Mouse (Mus musculus): Measurements from ENCODE around the gene Dmac2. TPM values are rescaled to one million over a fixed set of nuclear protein-coding genes. Genes with fewer than 3 reads are reported as not detected.

The Dmac2 gene
- polyA plus RNA-seq, 1 experiment = 16.7 TPM

DNA sequence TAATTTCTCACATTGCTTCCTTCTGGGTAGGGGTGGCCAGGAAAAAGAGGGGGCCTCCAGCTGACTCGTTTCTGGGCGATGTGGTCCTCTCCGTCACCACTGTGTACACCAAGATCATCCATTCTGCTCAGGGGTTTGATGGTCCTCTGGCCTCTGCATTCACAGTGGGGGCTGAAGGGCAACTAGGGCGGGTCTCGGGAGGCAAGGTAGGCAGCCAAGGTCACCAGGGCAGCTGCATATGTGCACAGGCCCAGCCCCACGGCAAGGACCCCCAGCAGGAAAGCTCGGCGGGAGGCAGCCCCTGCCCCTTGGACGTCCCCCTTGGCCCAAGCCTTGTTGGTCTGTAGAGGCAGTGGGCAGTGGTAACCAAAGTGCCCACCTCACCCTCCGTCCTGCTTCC is 49.9 kb downstream of the Dmac2 start:
- Histone ChIP-seq H3K4me1 (ENCODE audit: control insufficient read depth, insufficient read depth, low read length) (no peaks in the 10 kb centered on the region), H3K4me3 (ENCODE audit: insufficient read depth, low read length) (no peak overlapping the region), H3K27ac (ENCODE audit: insufficient read depth, low read length) (no peak overlapping the region)
- TF ChIP-seq CTCF (IDR thresholded peaks at IDR 0.05; ENCODE audit: borderline replicate concordance, insufficient read depth, low read length) (no peak), POLR2A (IDR thresholded peaks at IDR 0.05; ENCODE audit: low read depth, low read length) (no peak)

DNA sequence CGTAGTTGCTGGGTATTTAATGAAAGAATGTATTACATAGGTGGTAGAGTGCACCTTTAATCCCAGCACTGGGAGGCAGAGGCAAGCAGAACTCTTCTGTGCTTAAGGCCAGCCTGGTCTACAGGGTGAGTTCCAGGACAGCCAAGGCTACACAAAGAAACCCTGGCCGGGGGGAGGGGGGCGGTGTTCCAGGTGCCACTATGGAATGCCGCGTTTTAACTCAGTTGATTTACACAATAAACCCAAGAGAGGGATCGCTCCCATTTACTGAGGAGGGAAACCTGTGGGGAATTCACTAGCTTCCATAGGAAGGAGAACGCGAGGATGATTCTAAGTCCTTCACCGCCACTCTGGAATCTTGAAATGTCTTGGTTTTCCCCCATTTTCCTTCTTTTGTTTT is 50.4 kb downstream of the Dmac2 start:
- Histone ChIP-seq H3K4me1 (ENCODE audit: control insufficient read depth, insufficient read depth, low read length) (no peaks in the 10 kb centered on the region), H3K4me3 (ENCODE audit: insufficient read depth, low read length) (no peak overlapping the region), H3K27ac (ENCODE audit: insufficient read depth, low read length) (no peak overlapping the region)
- TF ChIP-seq POLR2A (IDR thresholded peaks at IDR 0.05; ENCODE audit: low read depth, low read length) = no peak
- TF ChIP-seq CTCF (IDR thresholded peaks at IDR 0.05; ENCODE audit: borderline replicate concordance, insufficient read depth, low read length) = no peak

DNA sequence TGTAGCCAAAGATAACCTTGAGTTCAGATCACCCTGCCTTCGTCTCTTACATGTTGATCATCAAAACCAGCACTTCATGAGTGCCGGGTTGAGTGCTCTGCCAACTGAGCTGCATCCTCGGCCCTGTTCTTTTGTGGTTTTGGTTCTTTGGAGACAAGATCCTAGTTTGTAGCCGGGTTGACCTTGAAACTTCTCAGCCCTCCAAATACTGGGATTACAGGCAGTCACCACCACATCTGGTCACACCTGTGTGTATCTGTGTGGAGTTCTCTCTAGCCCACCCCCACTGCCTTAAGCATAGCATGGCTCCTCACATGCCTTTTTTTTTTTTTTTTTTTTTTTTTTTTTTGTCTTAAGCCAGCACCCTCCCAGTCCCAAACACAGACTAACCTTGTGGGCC is 50.9 kb downstream of the Dmac2 start:
- no peaks in the 10 kb centered on the region for H3K4me1 ChIP-seq (ENCODE audit: control insufficient read depth, insufficient read depth, low read length)
- TF ChIP-seq POLR2A (IDR thresholded peaks at IDR 0.05; ENCODE audit: low read depth, low read length) = no peak
- no peak for TF ChIP-seq CTCF (IDR thresholded peaks at IDR 0.05; ENCODE audit: borderline replicate concordance, insufficient read depth, low read length)

DNA sequence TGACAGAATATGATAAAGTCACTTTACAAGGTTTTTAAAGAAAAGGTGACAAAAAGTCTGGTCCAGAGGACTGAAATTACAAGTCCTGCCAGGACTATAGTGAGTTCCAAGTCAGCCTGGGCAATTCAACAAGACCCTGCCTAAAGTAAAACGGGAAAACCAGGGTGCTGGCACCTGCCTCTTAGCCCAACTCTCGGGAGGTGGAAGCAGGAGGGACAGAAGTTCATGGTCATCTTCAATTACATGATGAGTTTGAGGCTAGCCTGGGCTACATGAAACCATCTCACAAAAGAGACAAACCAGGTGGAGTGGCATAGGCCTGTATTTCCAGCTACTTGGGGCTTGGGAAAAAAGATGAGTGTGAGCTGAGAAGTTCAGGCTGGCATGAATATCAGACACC is 52.5 kb downstream of the Dmac2 start:
- Histone ChIP-seq H3K4me1 (ENCODE audit: control insufficient read depth, insufficient read depth, low read length) (no peaks in the 10 kb centered on the region), H3K4me3 (ENCODE audit: insufficient read depth, low read length) (no peak overlapping the region), H3K27ac (ENCODE audit: insufficient read depth, low read length) (no peak overlapping the region)
- TF ChIP-seq POLR2A (IDR thresholded peaks at IDR 0.05; ENCODE audit: low read depth, low read length) (no peak), CTCF (IDR thresholded peaks at IDR 0.05; ENCODE audit: borderline replicate concordance, insufficient read depth, low read length) (no peak)

More for the DNA sequence above, 50.9 kb downstream of the Dmac2 start:
- H3K27ac ChIP-seq (ENCODE audit: insufficient read depth, low read length) = no peak overlapping the region
- H3K4me3 ChIP-seq (ENCODE audit: insufficient read depth, low read length) = no peak overlapping the region

DNA sequence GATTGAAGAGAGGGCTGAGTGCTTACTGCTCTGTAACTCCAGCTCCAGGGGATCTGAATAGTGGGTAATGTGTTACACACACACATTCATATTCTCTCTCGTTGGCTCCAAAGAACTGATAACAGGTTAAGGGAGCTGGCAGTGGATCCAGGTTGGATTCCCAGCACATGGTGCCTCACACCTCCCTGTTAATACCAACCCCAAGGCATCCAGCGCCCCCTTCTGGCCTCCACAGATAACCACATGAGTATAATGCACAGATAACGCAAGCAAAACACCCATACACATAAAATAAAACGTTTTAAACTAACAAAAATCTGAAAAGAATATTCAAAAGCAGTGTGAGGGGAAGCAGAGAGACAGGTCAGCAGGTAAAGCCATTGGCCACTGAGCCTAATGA is 53.2 kb downstream of the Dmac2 start:
- no peaks in the 10 kb centered on the region for H3K4me1 ChIP-seq (ENCODE audit: control insufficient read depth, insufficient read depth, low read length)
- TF ChIP-seq POLR2A (IDR thresholded peaks at IDR 0.05; ENCODE audit: low read depth, low read length) (no peak), CTCF (IDR thresholded peaks at IDR 0.05; ENCODE audit: borderline replicate concordance, insufficient read depth, low read length) (no peak)
- no peak overlapping the region for H3K4me3 ChIP-seq (ENCODE audit: insufficient read depth, low read length)
- H3K27ac ChIP-seq (ENCODE audit: insufficient read depth, low read length) = no peak overlapping the region

DNA sequence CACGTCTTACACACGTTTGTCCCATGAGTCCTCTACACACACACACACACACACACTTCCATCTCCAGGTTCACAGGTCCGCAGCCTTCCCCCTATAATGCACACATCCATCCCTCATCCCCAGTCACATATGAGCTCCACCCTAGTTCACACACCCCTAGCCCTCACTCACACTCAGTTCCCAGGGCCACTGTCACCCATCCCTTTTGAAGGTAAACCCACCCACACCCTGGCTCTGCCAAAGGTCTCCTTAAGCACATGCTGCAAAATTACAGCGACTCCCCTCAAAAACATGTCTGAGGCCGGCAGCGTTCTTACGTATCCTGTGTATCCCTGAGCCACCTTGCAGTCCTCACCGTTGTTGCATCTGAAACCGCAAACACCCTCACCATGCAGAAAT is 55.1 kb downstream of the Dmac2 start:
- no peak overlapping the region for H3K4me3 ChIP-seq (ENCODE audit: insufficient read depth, low read length)

DNA sequence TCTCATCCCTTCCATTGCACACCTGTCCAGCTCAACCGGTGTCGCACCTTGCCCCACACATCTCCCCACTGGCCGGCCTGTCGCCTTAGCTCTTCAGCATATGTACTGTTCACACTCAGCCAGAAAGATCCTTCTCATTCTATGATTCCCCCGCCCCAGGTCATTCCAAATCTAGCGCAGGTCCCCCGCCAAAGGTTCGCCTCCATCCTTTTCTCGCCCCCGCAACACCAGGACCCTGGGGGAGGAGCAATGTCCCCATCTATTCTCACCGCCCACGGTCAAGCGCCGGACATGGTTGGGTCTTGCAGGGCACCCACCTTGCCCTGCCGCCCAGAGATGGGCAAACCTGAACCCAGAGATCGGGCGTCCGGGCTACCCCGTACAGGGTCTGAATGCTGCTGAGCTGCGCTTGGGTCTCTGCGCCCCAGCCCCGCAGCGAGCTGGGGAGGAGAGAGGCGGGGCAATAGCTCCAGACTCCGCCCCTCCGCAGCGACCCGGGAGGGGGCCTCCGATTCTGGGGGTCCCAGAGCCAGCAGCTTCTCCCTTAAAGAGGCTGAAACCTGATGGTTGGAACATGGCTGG is 55.6 kb downstream of the Dmac2 start, which contains the start of gene Tmem91:
TSS of gene Tmem91 (minus strand) at position 448 of the 582 bp plus-strand sequence.
- peak within 1 kb of the TSS; percentile 21; the same call in 1 of the 2 replicates for H3K4me3 ChIP-seq (ENCODE audit: insufficient read depth, low read length)
- TF ChIP-seq POLR2A (IDR thresholded peaks at IDR 0.05; ENCODE audit: low read depth, low read length) (no peak), CTCF (IDR thresholded peaks at IDR 0.05; ENCODE audit: borderline replicate concordance, insufficient read depth, low read length) (no peak)
- no peak within 1 kb of the TSS for H3K27ac ChIP-seq (ENCODE audit: insufficient read depth, low read length)
- H3K4me1 ChIP-seq (ENCODE audit: control insufficient read depth, insufficient read depth, low read length) = no peaks in the 10 kb centered on the region

More for the DNA sequence above, 55.1 kb downstream of the Dmac2 start:
- Histone ChIP-seq H3K4me1 (ENCODE audit: control insufficient read depth, insufficient read depth, low read length) (no peaks in the 10 kb centered on the region), H3K27ac (ENCODE audit: insufficient read depth, low read length) (no peak overlapping the region)
- no peak for TF ChIP-seq CTCF (IDR thresholded peaks at IDR 0.05; ENCODE audit: borderline replicate concordance, insufficient read depth, low read length)
- TF ChIP-seq POLR2A (IDR thresholded peaks at IDR 0.05; ENCODE audit: low read depth, low read length) = no peak

Other genes with a start within 250 kb of the Dmac2 start
- gene Cnfn, start 249.7 kb upstream of the Dmac2 start, polyA plus RNA-seq (2011; ENCODE audit: insufficient read length, low read depth, missing spikeins) = not detected in 2 replicates
- gene Lipe, start 220.7 kb upstream of the Dmac2 start, polyA plus RNA-seq (2011; ENCODE audit: insufficient read length, low read depth, missing spikeins) = 4.6 and 19.4 TPM in 2 replicates
- gene Cxcl17, start 206.5 kb upstream of the Dmac2 start, polyA plus RNA-seq (2011; ENCODE audit: insufficient read length, low read depth, missing spikeins) = not detected in 2 replicates
- gene Ceacam1, start 141.8 kb upstream of the Dmac2 start, polyA plus RNA-seq (2011; ENCODE audit: insufficient read length, low read depth, missing spikeins) = not detected in 2 replicates
- gene Ceacam2, start 79.6 kb upstream of the Dmac2 start, polyA plus RNA-seq (2011; ENCODE audit: insufficient read length, low read depth, missing spikeins) = not detected in 2 replicates
- gene Erich4, start 3.5 kb upstream of the Dmac2 start, polyA plus RNA-seq (2011; ENCODE audit: insufficient read length, low read depth, missing spikeins) = not detected in 2 replicates
- 0.68 and 0.83 TPM in 2 replicates for gene B3gnt8, start 7.2 kb downstream of the Dmac2 start, polyA plus RNA-seq (2011; ENCODE audit: insufficient read length, low read depth, missing spikeins)
- gene Bckdha, start 39.6 kb downstream of the Dmac2 start, polyA plus RNA-seq (2011; ENCODE audit: insufficient read length, low read depth, missing spikeins) = 15.5 and 16.4 TPM in 2 replicates
- gene Exosc5, start 39.8 kb downstream of the Dmac2 start, polyA plus RNA-seq (2011; ENCODE audit: insufficient read length, low read depth, missing spikeins) = 21.6 and 25.3 TPM in 2 replicates
- gene Tmem91, start 55.8 kb downstream of the Dmac2 start, polyA plus RNA-seq (2011; ENCODE audit: insufficient read length, low read depth, missing spikeins) = 0.73 TPM in 1 of 2 replicates, not detected in the other
- gene B9d2, start 61.4 kb downstream of the Dmac2 start, polyA plus RNA-seq (2011; ENCODE audit: insufficient read length, low read depth, missing spikeins) = 7.8 and 13.1 TPM in 2 replicates
- 48.0 and 60.5 TPM in 2 replicates for gene Tgfb1, start 67.6 kb downstream of the Dmac2 start, polyA plus RNA-seq (2011; ENCODE audit: insufficient read length, low read depth, missing spikeins)
- 31.5 and 32.0 TPM in 2 replicates for gene Ccdc97, start 99.7 kb downstream of the Dmac2 start, polyA plus RNA-seq (2011; ENCODE audit: insufficient read length, low read depth, missing spikeins)
- 125 and 155 TPM in 2 replicates for gene Hnrnpul1, start 135.3 kb downstream of the Dmac2 start, polyA plus RNA-seq (2011; ENCODE audit: insufficient read length, low read depth, missing spikeins)
- gene Axl, start 169.3 kb downstream of the Dmac2 start, polyA plus RNA-seq (2011; ENCODE audit: insufficient read length, low read depth, missing spikeins) = 232 and 364 TPM in 2 replicates
- 0.23 TPM in 1 of 2 replicates, not detected in the other for gene Cyp2s1, start 197.5 kb downstream of the Dmac2 start, polyA plus RNA-seq (2011; ENCODE audit: insufficient read length, low read depth, missing spikeins)